Mouse (Mus musculus) embryo, embryonic 11 days (tissue): ENCODE data around the gene Nfix.
A peak's percentile ranks its signal among the peaks of the same experiment; 100 is the strongest.

Experiments used
- DNase-seq: peaks from one replicate; pipeline ENCODE4 v3.0.0-alpha.2; 2015

Nfix gene

GRCm38 (mm10) chr8:84709931-84710330 lies 90.2 kb downstream of the Nfix start:
- no peak for DNase-seq

DNA sequence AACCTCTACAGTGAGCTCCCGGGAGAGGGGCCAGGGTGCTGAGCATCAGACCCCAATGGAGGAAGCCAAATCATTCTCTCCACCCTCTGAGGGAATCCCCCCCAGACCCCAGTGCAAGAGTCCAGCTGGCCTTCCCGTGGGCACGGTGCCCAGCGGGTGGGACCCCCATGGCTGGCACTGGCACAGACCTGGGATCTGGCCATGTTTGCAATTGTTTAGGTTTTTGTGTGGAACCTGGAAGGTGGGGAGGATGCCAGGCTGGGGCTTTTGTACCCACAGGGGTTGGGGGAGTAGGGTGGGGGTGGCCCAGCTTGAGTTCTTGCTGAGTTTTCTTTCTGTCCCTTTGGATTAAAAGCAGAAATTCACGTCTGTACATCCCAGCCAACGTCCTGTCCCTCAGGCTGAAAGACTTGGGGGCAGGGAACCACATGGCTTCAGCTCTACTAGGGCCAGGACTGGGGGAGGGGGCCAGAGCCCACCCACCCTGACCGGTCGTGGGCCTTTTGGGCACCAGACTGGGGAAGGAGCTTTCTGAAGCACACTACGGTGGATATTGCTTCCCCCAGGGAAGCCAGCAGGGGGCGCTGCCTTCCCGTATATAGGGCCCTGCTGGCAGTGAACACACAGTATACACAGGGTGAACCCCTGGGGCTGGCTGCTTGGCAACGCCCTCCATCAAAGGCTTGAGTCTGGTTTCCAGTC lies 91.2 kb downstream of the Nfix start:
- peak; percentile 92 for DNase-seq

- peak; percentile 42 for DNase-seq
Measured at GRCm38 (mm10) chr8:84708071-84708541, 92.0 kb downstream of the Nfix start.

DNA sequence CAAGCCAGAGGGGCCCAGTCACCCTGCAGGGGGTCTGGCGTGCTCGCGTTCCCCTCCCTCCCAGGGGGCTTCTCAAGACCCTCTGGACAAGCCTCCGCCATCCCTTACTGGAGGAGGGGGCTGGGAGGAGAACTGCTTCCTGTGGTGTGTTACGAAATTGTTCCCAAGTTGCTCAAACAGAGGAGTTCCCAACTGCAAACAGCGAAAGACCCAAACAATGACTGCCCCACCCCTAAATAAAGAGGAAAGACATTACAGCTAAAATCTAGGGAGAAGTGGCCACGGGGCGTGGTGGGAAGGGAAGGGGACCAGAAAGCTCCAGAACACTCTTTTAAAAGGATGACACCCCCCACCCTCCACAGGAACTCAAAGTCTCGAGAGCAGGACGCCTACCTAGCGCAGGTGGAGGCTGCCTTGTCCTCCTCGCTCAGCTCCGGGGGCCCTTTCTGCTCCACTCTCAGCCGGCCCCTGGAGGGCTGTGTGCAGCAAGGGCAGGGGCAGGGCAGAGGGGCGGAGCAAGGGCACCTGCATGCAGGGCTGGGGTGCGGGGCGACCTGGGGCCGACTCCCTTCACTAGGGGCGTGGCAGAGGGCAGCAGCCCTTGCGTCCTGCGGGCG lies 92.8 kb downstream of the Nfix start:
- DNase-seq = peak; percentile 46

GRCm38 (mm10) chr8:84706610-84707266 lies 93.4 kb downstream of the Nfix start:
- peak; percentile 62 for DNase-seq

- DNase-seq = no peak
Measured at GRCm38 (mm10) chr8:84705960-84706359, 94.2 kb downstream of the Nfix start.

DNA sequence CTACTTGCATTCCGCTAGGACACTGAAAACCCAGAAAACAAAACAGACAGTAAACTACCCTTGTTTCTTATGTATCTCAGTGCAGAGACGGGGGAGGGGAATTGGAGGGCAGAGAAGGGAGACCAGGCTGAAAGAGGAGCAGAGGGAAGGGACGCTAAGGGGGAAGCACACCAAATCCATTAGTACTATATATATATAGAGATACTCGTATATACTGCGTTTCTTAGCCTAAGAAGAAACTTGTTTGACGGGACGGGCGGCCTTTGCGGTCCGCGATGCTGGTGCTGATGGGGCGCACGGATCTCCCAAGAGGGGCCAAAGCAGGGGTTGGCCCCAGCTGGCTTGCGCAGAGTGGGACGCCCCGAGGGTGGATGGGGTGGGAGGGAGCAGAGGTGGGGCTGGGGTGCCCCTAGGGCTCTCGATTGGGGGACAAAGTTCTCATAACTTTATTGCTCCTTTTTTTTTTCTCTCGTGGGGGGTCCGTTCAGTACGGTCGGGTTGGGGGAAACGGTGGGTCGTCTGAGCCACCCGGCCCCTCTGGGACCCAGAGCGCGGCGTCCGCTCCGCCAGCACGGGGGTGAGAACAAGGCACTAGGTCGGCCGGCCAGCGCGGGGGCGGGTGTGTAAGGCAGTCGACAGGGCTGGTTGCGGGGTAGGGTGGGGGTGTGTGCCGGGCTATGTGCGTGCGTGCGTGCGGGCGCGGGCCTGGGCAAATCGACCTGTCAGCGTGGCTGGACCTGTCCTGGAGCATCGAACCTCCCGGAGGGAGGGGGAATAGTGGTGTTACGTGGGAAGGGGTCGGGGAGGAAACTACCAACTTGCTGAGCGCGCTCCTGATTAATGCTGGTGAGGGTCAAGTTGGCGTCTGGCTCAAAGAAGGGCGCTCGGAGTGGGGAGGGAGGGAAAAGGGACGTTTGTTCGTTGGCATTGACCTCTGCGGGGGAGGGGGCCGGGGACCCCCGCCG lies 95.0 kb downstream of the Nfix start:
- peak; percentile 41 for DNase-seq

DNA sequence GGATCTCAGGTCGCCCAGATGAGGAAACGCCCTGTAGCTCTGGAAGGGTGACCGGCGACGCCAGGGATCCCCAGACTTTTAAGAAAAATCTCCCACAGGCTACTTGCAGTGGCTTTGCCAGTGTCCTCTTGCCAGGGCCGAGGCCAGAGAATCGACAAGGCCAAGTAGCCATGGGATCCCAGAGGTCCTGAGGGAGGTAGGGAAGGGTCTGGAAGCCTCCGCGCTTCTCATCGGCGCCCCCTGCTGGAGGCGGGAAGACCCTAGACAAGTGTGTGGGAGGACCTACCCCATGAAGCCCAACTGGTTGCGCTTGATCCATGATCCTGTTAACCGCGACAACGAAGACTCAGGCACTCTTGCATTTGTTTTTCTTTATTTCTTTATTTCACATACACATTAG lies 95.8 kb downstream of the Nfix start:
- DNase-seq = peak; percentile 90

GRCm38 (mm10) chr8:84703466-84704249 lies 96.5 kb downstream of the Nfix start:
- DNase-seq = no peak

- DNase-seq = no peak
Measured at GRCm38 (mm10) chr8:84702963-84703465, 97.1 kb downstream of the Nfix start.

- no peak for DNase-seq
Measured at GRCm38 (mm10) chr8:84702561-84702960, 97.6 kb downstream of the Nfix start.

GRCm38 (mm10) chr8:84700941-84701911 lies 98.9 kb downstream of the Nfix start, which contains the start of gene Lyl1:
Gene Lyl1, plus strand, starts transcription at chr8:84701457.
- peak; percentile 59 for DNase-seq

- DNase-seq = no peak
Measured at GRCm38 (mm10) chr8:84700526-84700925, 99.6 kb downstream of the Nfix start.

DNA sequence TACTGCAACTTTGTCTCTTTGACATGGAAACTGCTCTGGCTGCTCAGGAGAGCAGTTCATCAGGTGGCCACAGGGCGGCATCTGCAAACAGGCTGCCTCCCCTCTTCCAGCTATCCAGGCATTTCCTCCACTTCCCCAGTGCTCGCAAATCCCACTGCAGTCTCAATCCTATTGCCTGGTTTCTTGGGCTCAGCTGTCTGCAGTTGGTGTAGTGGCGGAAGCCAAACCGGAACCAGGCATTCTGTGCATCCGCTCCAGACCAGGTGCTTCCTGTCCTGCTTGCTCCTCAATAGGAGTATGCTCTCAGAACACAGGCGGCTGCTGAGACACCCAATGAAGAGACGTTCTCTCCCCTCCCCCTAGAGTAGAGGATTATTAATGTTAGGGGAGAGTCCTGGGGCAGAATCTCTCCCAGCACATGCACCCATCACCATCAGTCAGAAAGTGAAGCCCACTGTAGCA lies 100.3 kb downstream of the Nfix start:
- DNase-seq = peak; percentile 68

DNA sequence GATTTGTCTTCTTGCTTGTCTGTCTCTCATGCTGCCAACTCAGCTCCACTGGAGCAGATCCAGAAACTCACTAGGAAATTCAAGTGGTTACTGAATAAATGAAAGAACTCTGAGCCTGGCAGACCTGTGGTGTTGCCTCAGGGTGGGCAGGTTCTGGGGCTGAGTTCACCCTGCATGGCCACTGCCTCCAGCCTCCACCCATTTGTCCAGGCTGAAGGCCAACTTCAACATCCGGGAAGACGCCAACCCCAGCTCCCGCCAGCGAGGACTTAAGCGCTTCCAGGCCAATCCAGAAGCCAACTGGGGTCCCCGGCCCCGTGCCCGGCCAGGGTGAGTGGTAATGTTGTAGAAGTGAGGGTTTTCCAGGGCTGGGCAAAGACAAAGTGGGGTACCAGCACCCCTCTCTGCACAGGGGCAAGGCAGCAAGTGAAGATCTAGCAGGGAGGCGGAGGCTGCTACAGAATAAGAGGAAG lies 101.2 kb downstream of the Nfix start:
- DNase-seq = no peak

- DNase-seq = no peak
Measured at GRCm38 (mm10) chr8:84698288-84698687, 101.9 kb downstream of the Nfix start.

DNA sequence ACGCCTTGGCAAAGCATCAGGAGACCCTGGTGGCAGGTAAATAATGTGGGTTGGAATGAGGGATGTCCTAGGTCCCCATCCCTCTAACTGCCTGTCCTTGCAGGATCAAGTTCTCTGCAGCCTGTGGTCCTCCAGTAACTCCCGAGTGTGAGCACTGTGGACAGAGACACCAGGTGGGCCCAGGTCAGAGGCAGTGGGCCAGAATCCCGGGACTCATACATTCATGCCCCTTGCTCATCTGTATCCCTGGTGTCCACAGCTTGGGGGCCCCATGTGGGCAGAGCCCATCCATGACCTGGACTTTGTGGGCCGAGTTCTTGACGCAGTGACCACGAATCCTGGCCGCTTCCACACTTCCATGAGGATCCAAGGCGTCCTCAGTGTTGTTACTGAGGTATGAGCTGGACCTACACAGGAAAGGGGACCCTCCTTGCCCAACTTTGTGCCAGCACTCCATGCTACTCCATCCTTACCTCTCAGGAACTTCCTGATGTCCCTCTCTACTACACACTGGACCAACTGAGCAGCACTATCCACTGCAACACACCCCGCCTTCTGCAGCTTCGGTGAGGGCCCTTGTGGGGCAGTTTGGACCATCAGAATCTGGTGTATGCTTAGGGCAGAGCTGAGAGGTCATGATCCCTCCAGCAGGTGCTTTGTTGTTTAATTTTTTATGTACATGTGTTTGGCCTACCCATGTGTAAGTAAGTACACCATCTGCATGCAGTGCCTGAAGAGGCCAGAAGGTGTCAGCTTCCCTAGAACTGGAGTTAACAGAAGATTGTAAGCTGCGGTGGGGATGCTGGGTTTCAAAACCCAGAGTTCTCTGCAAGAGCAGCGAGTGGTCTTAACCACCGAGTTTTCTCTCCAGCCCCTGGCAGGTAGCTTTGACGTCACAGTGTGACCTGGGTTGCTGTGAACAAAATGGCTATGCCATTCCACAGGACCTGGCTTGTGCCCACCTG lies 102.7 kb downstream of the Nfix start:
- DNase-seq = peak; percentile 55

DNA sequence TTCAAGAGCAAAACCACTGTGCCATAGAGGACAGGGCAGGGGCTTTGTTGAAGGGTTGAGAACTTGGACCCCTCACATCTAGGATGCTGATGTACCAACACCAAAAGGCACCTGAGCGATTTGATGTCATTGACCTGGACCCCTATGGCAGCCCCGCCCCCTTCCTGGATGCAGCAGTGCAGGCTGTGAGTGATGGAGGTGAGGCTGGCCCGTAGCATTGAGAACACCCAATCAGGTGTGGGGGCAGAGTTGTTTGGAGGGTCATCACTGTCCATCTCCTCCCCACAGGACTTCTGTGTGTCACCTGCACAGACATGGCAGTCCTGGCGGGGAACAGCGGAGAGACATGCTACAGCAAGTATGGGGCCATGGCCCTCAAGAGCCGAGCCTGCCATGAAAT lies 105.0 kb downstream of the Nfix start:
- no peak for DNase-seq

DNA sequence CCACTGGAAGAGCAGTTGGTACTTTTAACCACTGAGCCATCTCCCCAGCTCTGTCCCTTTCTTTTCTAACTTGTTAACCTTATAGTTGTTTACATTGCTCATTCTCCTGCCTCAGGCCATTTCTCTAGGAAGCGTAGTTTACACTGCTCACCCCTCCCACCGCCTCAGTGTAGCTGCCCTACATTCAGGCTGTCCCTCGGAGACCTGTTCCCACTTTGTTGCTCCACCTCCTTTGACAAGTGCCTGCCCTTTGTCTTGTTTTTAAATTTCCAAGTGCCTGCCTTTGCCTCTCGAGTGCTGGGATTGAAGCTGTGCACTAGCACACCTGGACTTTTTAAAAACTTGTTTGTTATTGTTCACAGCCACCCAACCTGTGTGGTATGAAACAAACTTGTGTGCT lies 106.8 kb downstream of the Nfix start:
- no peak for DNase-seq
